Mouse (Mus musculus) testis, adult 2 months (tissue): Measurements from ENCODE around the gene Gripap1. TPM values are rescaled to one million over a fixed set of nuclear protein-coding genes. Genes with fewer than 3 reads are reported as not detected.
"Not testable (repeated sequence)": the region's sequence is repeated elsewhere in the genome, so short reads cannot be mapped to it uniquely, and the experiment has no call there.

ENCODE experiments used
- H3K27ac ChIP-seq: fragments of 200-500 bp; 2 replicates; pipeline ENCODE4 v1.5.1; 2012; ENCODE audit warnings: low read depth, low read length; ENCODE audit not compliant: control insufficient read depth, insufficient read depth
- H3K27me3 ChIP-seq: fragments of 200-500 bp; 2 replicates; pipeline ENCODE4 v1.6.1; 2012; ENCODE audit warnings: mild to moderate bottlenecking, low read length, moderate library complexity; ENCODE audit not compliant: control insufficient read depth, insufficient read depth
- H3K36me3 ChIP-seq: fragments of 200-500 bp; 2 replicates; pipeline ENCODE4 v1.6.1; 2012; ENCODE audit warnings: mild to moderate bottlenecking, low read length; ENCODE audit not compliant: control insufficient read depth, insufficient read depth
- H3K4me1 ChIP-seq: fragments of 200-500 bp; 2 replicates; pipeline ENCODE4 v1.6.1; 2012; ENCODE audit warnings: low read length; ENCODE audit not compliant: control insufficient read depth, insufficient read depth
- H3K4me3 ChIP-seq: fragments of 200-500 bp; 2 replicates; pipeline ENCODE4 v1.5.1; 2012; ENCODE audit warnings: low read depth, mild to moderate bottlenecking, low read length, moderate library complexity, mixed read lengths; ENCODE audit not compliant: control insufficient read depth
- CTCF ChIP-seq: fragments of 200-500 bp; IDR thresholded peaks from 2 replicates; pipeline ENCODE4 v1.5.1; 2012; ENCODE audit warnings: low read depth, mild to moderate bottlenecking, inconsistent platforms, low read length, moderate library complexity; ENCODE audit not compliant: control insufficient read depth, insufficient read depth, insufficient replicate concordance
- POLR2A ChIP-seq: fragments of 200-500 bp; IDR thresholded peaks from 2 replicates; pipeline ENCODE4 v1.6.1; 2012; ENCODE audit warnings: low read depth, mild to moderate bottlenecking, inconsistent platforms, low read length, moderate library complexity; ENCODE audit not compliant: control insufficient read depth
- polyA plus RNA-seq: library from polyadenylated mRNA; depleted of rRNA; stranded (reverse); fragments of >200 nt; gene quantifications from 2 replicates; pipeline ENCODE4 v1.2.3, GENCODE M21; 2012

Gripap1 gene
- polyA plus RNA-seq, 1 experiment: 11.3 TPM

DNA sequence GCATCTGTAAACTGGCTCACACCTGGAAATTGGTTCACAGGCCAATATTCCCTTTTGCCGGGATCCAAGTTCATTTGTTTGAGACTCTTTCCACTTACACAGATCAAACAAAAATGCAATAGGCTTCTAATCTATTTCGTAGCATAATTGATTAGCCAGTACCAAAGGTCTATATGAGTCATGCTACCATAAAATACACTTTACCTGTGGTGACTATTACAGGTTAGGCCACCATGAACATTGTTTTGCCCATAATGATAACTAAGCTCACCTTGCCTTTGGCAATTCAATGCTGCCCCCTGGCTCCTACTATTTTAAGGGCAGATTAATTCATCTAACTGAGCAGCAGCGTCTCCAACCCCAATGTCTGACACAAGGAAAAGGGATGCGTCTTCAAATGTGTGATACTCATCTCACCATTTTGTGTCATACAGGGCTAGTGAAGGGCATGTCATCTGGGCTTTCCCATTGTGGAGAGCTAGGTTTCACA, 6.9 kb upstream of the Gripap1 start:
- Histone ChIP-seq H3K36me3 (no peaks in the 10 kb centered on the region), H3K4me3 (no peak overlapping the region), H3K27ac (no peak overlapping the region), H3K27me3 (no peaks in the 10 kb centered on the region), H3K4me1 (no peaks in the 10 kb centered on the region)
- no peak for TF ChIP-seq POLR2A
- no peak for TF ChIP-seq CTCF

- no peaks in the 10 kb centered on the region for H3K36me3 ChIP-seq
- peak overlapping the region; percentile 86 for H3K4me3 ChIP-seq
- H3K4me1 ChIP-seq: no peaks in the 10 kb centered on the region
- H3K27me3 ChIP-seq: no peaks in the 10 kb centered on the region
- H3K27ac ChIP-seq: peak overlapping the region; percentile 24; the same call in 1 of the 2 replicates
- TF ChIP-seq POLR2A (no peak), CTCF (no peak)
Measured at GRCm38 (mm10) chrX:7790309-7790708, 744 bp downstream of the Gripap1 start.

DNA sequence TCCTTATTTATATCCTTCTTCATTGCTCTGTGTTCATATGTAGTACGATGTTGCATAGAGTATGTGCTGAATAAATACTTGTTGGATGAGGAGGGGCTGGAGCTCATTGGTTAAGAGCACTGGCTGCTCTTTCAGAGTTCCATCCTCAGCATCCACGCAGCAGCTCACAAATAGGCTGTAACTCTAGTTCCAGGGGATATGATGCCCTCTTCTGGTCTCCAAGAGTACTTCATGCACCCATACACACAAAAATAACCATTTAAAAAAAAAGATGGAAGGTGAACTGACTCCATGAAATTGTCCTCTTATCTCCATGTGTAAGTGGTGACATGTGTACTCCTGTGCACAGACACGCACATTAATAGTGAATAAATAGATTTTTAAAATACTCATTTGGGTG, 3.8 kb downstream of the Gripap1 start:
- H3K4me1 ChIP-seq: no peaks in the 10 kb centered on the region
- H3K36me3 ChIP-seq: no peaks in the 10 kb centered on the region
- TF ChIP-seq CTCF (no peak), POLR2A (no peak)
- H3K27me3 ChIP-seq: no peaks in the 10 kb centered on the region
- H3K4me3 ChIP-seq: no peak overlapping the region
- H3K27ac ChIP-seq: no peak overlapping the region

GRCm38 (mm10) chrX:7795016-7795415, 5.5 kb downstream of the Gripap1 start:
- H3K4me3 ChIP-seq: no peak overlapping the region
- H3K36me3 ChIP-seq: no peaks in the 10 kb centered on the region
- TF ChIP-seq CTCF: no peak
- TF ChIP-seq POLR2A: no peak
- no peak overlapping the region for H3K27ac ChIP-seq
- no peaks in the 10 kb centered on the region for H3K27me3 ChIP-seq
- no peaks in the 10 kb centered on the region for H3K4me1 ChIP-seq

GRCm38 (mm10) chrX:7797327-7797726, 7.8 kb downstream of the Gripap1 start:
- TF ChIP-seq CTCF (no peak), POLR2A (no peak)
- no peak overlapping the region for H3K27ac ChIP-seq
- H3K36me3 ChIP-seq: no peaks in the 10 kb centered on the region
- no peak overlapping the region for H3K4me3 ChIP-seq
- no peaks in the 10 kb centered on the region for H3K4me1 ChIP-seq
- no peaks in the 10 kb centered on the region for H3K27me3 ChIP-seq

DNA sequence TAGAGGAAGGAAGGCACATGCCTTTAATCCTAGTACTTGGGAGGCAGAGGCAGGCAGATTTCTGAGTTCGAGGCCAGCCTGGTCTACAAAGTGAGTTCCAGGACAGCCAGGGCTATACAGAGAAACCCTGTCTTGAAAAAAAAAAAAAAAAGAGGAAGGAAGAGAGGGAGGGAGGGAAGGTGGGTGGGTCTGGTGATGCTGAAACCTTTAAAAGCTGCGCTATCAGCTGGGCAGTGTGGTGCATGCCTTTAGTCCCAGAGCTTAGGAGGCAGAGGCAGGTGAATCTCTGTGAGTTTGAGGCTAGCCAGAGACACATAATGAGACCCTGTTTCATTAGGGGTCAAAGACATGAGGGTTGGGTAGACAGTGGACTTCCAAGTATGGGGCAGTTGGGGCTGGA, 12.6 kb downstream of the Gripap1 start:
- not testable (repeated sequence) for H3K27ac ChIP-seq, H3K4me3 ChIP-seq, H3K4me1 ChIP-seq, H3K27me3 ChIP-seq, H3K36me3 ChIP-seq

GRCm38 (mm10) chrX:7815016-7815415, 25.5 kb downstream of the Gripap1 start:
- not testable (repeated sequence) for H3K27me3 ChIP-seq, H3K4me3 ChIP-seq, H3K36me3 ChIP-seq, H3K4me1 ChIP-seq, H3K27ac ChIP-seq

DNA sequence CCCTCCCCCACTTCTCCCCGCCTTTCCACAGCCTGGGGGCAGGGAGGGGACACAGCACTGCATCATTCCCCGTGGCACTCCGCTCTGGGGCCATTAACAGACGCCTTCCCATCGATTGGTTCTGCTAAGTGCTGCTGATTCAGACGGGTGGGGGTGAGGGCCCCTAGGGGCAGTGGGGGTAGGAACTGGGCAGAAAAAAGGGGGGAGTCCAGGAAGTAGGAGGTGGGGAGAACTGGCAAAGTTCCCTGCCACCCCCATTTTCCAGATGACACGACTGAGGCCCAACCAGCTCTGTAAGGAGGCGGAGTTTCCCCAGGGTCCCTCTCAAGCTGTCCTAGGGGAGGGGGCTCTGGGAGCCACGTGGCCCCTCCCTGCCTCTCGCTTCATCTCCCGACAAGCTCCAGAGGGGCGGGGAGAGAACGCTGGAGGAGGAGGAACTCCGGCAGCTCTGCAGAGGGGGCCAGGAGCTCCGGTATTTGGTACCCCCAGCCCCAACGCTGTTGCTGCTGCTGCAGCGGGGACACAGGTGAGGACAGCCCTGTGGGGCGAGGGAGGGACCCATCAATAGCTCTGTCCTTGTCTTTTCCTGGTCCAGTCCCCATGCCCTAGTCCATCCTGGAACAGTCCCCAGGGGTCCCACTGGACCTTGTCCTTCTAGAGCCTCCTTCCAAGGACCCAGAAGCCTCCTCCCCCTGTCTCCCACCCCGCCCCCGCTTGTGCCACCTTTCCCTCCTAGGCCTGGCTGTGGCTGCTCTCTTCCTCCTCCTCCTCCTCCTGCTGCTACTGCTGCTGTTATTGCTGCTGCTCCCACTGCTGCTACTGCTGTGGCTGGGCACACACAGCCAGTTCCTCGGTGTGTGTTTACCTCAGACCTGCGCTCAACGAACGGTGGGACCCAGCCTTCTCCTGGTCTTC, 32.6 kb downstream of the Gripap1 start, which contains the start of gene Kcnd1:
Gene Kcnd1, plus strand, starts transcription at position 425 of the 915 bp plus-strand sequence.
- peak within 1 kb of the TSS; percentile 13 for H3K4me3 ChIP-seq
- no peak for TF ChIP-seq POLR2A
- no peak for TF ChIP-seq CTCF
- no peak within 1 kb of the TSS for H3K27ac ChIP-seq

More for the DNA sequence above, 32.6 kb downstream of the Gripap1 start, which contains the start of gene Kcnd1:
- Histone ChIP-seq H3K4me1 (peaks cover 2% of the 10 kb centered on the region), H3K27me3 (no peaks in the 10 kb centered on the region), H3K36me3 (no peaks in the 10 kb centered on the region)
